Mouse (Mus musculus): ENCODE results near the gene Ccdc27. TPM values are rescaled to one million over a fixed set of nuclear protein-coding genes. Genes with fewer than 3 reads are reported as not detected.

Gene Ccdc27
- not detected in 2 replicates for total RNA-seq (2012; rRNA removed)
- polyA plus RNA-seq (2012; ENCODE audit: insufficient read depth in 1 of 2, insufficient read length in 2 of 2, low read depth in 1 of 2, low replicate concordance in 2 of 2, missing spikeins in 1 of 2), result under 1 TPM in 1 of 2 experiments, not detected in 1; 0.49 TPM

DNA sequence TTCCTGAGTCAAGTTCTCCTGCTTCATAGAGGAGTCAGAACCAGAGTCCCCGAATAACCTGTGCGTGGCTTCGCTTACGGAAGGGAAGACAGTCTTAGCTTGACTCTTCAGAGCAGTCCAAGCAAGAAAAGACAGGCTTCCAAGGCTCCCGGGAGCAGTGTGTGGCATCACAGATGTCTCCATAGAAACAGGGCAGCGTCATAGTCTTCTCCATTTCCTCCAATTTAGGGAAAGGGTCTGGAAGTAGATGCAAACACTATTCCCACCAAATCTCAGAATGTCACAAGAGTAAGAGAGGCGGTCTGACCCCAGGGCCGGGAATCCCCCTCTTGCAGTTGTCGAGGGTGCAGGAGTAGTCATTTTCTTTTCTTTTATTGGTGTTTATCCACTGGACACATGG lies at the start of gene Ccdc27:
Ccdc27 (minus strand) TSS at position 101 of the 400 bp plus-strand sequence.
- no peak within 1 kb of the TSS for H3K9ac ChIP-seq (ENCODE audit: control insufficient read depth, low read depth, low read length, poor library complexity, severe bottlenecking)
- H3K9me3 ChIP-seq (replicated peaks; ENCODE audit: insufficient read depth, low read length), result no peaks in the 10 kb centered on the region
- no peaks in the 10 kb centered on the region for H3K36me3 ChIP-seq (ENCODE audit: control insufficient read depth in 1 of 2, insufficient read depth in 2 of 2, low read length in 2 of 2)
- TF ChIP-seq TCF12 (IDR thresholded peaks at IDR 0.05; ENCODE audit: low read depth, low read length) (no peak), NELFE (IDR thresholded peaks at IDR 0.05; ENCODE audit: low read depth, low read length) (no peak), ZMIZ1 (IDR thresholded peaks at IDR 0.05; ENCODE audit: low read depth, low read length) (no peak), MEF2A (IDR thresholded peaks at IDR 0.05; ENCODE audit: extremely low read depth, insufficient replicate concordance, low read depth, low read length, poor library complexity, severe bottlenecking) (no peak), E2F4 (IDR thresholded peaks at IDR 0.05; ENCODE audit: borderline replicate concordance, low read depth, low read length) (no peak), HCFC1 (IDR thresholded peaks at IDR 0.05; ENCODE audit: low read depth, low read length) (no peak), MAZ (IDR thresholded peaks at IDR 0.05; ENCODE audit: low read depth, low read length) (no peak), POLR2AphosphoS5 (IDR thresholded peaks at IDR 0.05; ENCODE audit: borderline replicate concordance, low read depth, low read length) (no peak), ZKSCAN1 (IDR thresholded peaks at IDR 0.05; ENCODE audit: low read depth, low read length) (no peak), TAL1 (IDR thresholded peaks at IDR 0.05; ENCODE audit: low read length) (no peak), MXI1 (IDR thresholded peaks at IDR 0.05; ENCODE audit: low read depth, low read length) (no peak), ELF1 (IDR thresholded peaks at IDR 0.05; ENCODE audit: low read depth, low read length) (no peak), USF1 (IDR thresholded peaks at IDR 0.05; ENCODE audit: low read depth, low read length) (no peak), BHLHE40 (IDR thresholded peaks at IDR 0.05; ENCODE audit: borderline replicate concordance, low read depth, low read length) (no peak)
- no peaks in the 10 kb centered on the region for H3K79me2 ChIP-seq (ENCODE audit: control insufficient read depth, insufficient read depth, low read length, poor library complexity)
- no peak within 1 kb of the TSS for H3K27ac ChIP-seq (ENCODE audit: control insufficient read depth, low read depth, low read length)
- no peaks in the 10 kb centered on the region for H3K27me3 ChIP-seq (ENCODE audit: control insufficient read depth in 1 of 2, insufficient read depth in 2 of 2, low read length in 2 of 2)
- no peaks in the 10 kb centered on the region for H3K4me1 ChIP-seq (ENCODE audit: control insufficient read depth in 1 of 2, insufficient read depth in 2 of 2, low read length in 2 of 2)
- no peak within 1 kb of the TSS for H3K4me3 ChIP-seq (ENCODE audit: control insufficient read depth in 1 of 2, insufficient read depth in 1 of 2, low read depth in 2 of 2, low read length in 2 of 2)
- no peak for DNase-seq (ENCODE audit: low read depth, low spot score)

DNA sequence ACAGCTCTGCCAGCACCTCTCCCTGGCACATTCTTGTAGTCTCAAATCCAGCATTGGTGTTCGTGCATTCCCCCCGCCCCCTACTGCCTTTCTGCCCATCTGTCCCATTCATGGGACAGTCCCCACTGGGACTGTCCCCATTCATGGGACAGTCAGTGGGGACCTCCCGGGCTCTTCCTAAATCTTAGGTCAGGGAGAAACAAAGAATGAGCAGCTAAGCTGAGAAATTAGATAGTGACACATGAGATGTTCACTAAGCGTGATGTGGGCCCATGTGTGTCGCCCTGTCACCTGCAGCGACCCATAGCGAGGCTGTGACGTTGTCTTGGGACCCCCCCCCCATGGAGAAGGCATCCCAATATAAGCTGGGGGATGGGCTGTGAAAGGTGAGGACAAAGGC lies 48.9 kb upstream of the Ccdc27 start:
- Histone ChIP-seq H3K27ac (ENCODE audit: control insufficient read depth, low read depth, low read length) (no peak overlapping the region), H3K9me3 (replicated peaks; ENCODE audit: insufficient read depth, low read length) (no peaks in the 10 kb centered on the region), H3K4me3 (ENCODE audit: control insufficient read depth in 1 of 2, insufficient read depth in 1 of 2, low read depth in 2 of 2, low read length in 2 of 2) (no peak overlapping the region), H3K9ac (ENCODE audit: control insufficient read depth, low read depth, low read length, poor library complexity, severe bottlenecking) (no peak overlapping the region), H3K27me3 (ENCODE audit: control insufficient read depth in 1 of 2, insufficient read depth in 2 of 2, low read length in 2 of 2) (no peaks in the 10 kb centered on the region), H3K36me3 (ENCODE audit: control insufficient read depth in 1 of 2, insufficient read depth in 2 of 2, low read length in 2 of 2) (no peaks in the 10 kb centered on the region), H3K79me2 (ENCODE audit: control insufficient read depth, insufficient read depth, low read length, poor library complexity) (no peaks in the 10 kb centered on the region), H3K4me1 (ENCODE audit: control insufficient read depth in 1 of 2, insufficient read depth in 2 of 2, low read length in 2 of 2) (no peaks in the 10 kb centered on the region)
- no peak for TF ChIP-seq RCOR1 (IDR thresholded peaks at IDR 0.05; ENCODE audit: low read depth, low read length)
- DNase-seq (ENCODE audit: low read depth, low spot score), result no peak
